Mouse (Mus musculus) myocyte (in vitro differentiated cells): ENCODE results near the gene Serpinb5. TPM values are rescaled to one million over a fixed set of nuclear protein-coding genes. Genes with fewer than 3 reads are reported as not detected.

Experiments
- H3K27me3 ChIP-seq: one replicate; pipeline ENCODE4 v1.6.1; 2011; ENCODE audit not compliant: control insufficient read depth, insufficient read depth, insufficient read length
- H3K36me3 ChIP-seq: one replicate; pipeline ENCODE4 v1.6.1; 2011; ENCODE audit not compliant: control insufficient read depth, insufficient read depth
- H3K4me2 ChIP-seq: one replicate; pipeline ENCODE4 v1.6.1; 2011; ENCODE audit warnings: low read depth, control low read depth
- H3K4me3 ChIP-seq: one replicate; pipeline ENCODE4 v1.5.1; 2011; ENCODE audit warnings: mild to moderate bottlenecking, control low read depth, moderate library complexity
- H3K79me2 ChIP-seq: one replicate; pipeline ENCODE4 v1.6.1; 2011; ENCODE audit not compliant: control insufficient read depth, insufficient read depth
- H3ac ChIP-seq: one replicate; pipeline ENCODE4 v1.6.1; 2011; ENCODE audit not compliant: control insufficient read depth, insufficient read length
- CEBPB ChIP-seq: IDR thresholded peaks from 2 replicates; pipeline ENCODE4 v1.6.1; 2011; ENCODE audit warnings: mild to moderate bottlenecking, moderate library complexity; ENCODE audit not compliant: poor library complexity, insufficient read depth, severe bottlenecking
- E2F4 ChIP-seq: IDR thresholded peaks from one replicate; pipeline ENCODE4 v1.6.1; 2011; ENCODE audit warnings: mild to moderate bottlenecking, control low read depth, moderate library complexity; ENCODE audit not compliant: insufficient read depth
- MAX ChIP-seq: IDR thresholded peaks from one replicate; pipeline ENCODE4 v1.6.1; 2011; ENCODE audit warnings: low read depth, mild to moderate bottlenecking, control low read depth
- MYOD1 ChIP-seq, 3 experiments: IDR thresholded peaks; one replicate each; pipeline ENCODE4 v1.6.1; 2011; ENCODE audit warnings: control low read depth in 2 of 3, low read depth in 2 of 3, mild to moderate bottlenecking in 2 of 3, moderate library complexity in 1 of 3; ENCODE audit not compliant: insufficient read length in 2 of 3, control insufficient read depth in 1 of 3
- MYOG ChIP-seq, 3 experiments: IDR thresholded peaks; one replicate each; pipeline ENCODE4 v1.6.1; 2011; ENCODE audit warnings: control low read depth in 2 of 3, low read depth in 2 of 3, mild to moderate bottlenecking in 2 of 3; ENCODE audit not compliant: insufficient read length in 2 of 3, control insufficient read depth in 1 of 3, insufficient read depth in 1 of 3
- POLR2A ChIP-seq: IDR thresholded peaks from one replicate; pipeline ENCODE4 v1.6.1; 2011; ENCODE audit warnings: low read depth, mild to moderate bottlenecking, control low read depth, moderate library complexity; ENCODE audit not compliant: insufficient read length
- POLR2AphosphoS2 ChIP-seq: IDR thresholded peaks from one replicate; pipeline ENCODE4 v1.6.1; 2011; ENCODE audit warnings: low read depth, control low read depth; ENCODE audit not compliant: insufficient read length
- REST ChIP-seq: IDR thresholded peaks from one replicate; pipeline ENCODE4 v1.6.1; 2011; ENCODE audit warnings: mild to moderate bottlenecking, control low read depth, moderate library complexity; ENCODE audit not compliant: insufficient read depth, insufficient read length
- SRF ChIP-seq: IDR thresholded peaks from one replicate; pipeline ENCODE4 v1.6.1; 2011; ENCODE audit warnings: low read depth; ENCODE audit not compliant: control insufficient read depth, insufficient read length
- TCF12 ChIP-seq: IDR thresholded peaks from one replicate; pipeline ENCODE4 v1.6.1; 2011; ENCODE audit warnings: mild to moderate bottlenecking, control low read depth; ENCODE audit not compliant: poor library complexity, insufficient read depth, severe bottlenecking
- TCF3 ChIP-seq: IDR thresholded peaks from one replicate; pipeline ENCODE4 v1.6.1; 2011; ENCODE audit warnings: low read depth, control low read depth; ENCODE audit not compliant: insufficient read length
- USF1 ChIP-seq: IDR thresholded peaks from one replicate; pipeline ENCODE4 v1.6.1; 2011; ENCODE audit warnings: low read depth, mild to moderate bottlenecking, control low read depth, moderate library complexity
- polyA plus RNA-seq: library from polyadenylated mRNA; unstranded; fragments of >200 nt; fragmentation: generic; extraction: Trizol; gene quantifications from one replicate; pipeline ENCODE4 v1.2.1, GENCODE M21; 2012; ENCODE audit warnings: missing spikeins

Serpinb5 gene
- polyA plus RNA-seq, 1 experiment: not detected

DNA sequence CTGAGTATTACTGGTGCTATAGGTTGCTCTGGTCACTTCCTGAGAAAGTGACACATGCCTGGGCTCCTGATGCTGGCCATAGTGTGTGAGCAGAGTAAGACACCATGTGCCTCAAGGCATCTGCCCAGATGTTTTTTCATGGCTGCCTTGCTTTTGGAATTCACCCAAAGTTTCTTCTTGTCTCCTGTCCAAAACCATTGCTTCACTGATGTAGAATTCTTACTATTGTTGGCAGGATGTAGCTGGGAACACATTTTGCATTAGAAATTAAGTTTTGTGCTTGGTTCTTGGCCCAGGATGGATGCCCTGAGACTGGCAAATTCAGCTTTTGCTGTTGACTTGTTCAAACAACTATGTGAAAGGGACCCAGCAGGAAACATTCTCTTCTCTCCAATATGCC is 9.0 kb downstream of the Serpinb5 start:
- Histone ChIP-seq H3K4me2 (no peak overlapping the region), H3K4me3 (no peak overlapping the region), H3K36me3 (no peaks in the 10 kb centered on the region), H3K27me3 (no peaks in the 10 kb centered on the region), H3ac (no peak overlapping the region), H3K79me2 (no peaks in the 10 kb centered on the region)
- TF ChIP-seq MYOD1 (IDR thresholded peaks at IDR 0.05; ENCODE audit: control insufficient read depth in 1 of 3, insufficient read length in 2 of 3, low read depth in 2 of 3) (no peak), E2F4 (no peak), CEBPB (no peak), POLR2A (no peak), SRF (no peak), POLR2AphosphoS2 (no peak), MAX (no peak), REST (no peak), TCF3 (no peak), MYOG (IDR thresholded peaks at IDR 0.05; ENCODE audit: control insufficient read depth in 1 of 3, insufficient read depth in 1 of 3, insufficient read length in 2 of 3, low read depth in 2 of 3) (no peak), USF1 (no peak)

DNA sequence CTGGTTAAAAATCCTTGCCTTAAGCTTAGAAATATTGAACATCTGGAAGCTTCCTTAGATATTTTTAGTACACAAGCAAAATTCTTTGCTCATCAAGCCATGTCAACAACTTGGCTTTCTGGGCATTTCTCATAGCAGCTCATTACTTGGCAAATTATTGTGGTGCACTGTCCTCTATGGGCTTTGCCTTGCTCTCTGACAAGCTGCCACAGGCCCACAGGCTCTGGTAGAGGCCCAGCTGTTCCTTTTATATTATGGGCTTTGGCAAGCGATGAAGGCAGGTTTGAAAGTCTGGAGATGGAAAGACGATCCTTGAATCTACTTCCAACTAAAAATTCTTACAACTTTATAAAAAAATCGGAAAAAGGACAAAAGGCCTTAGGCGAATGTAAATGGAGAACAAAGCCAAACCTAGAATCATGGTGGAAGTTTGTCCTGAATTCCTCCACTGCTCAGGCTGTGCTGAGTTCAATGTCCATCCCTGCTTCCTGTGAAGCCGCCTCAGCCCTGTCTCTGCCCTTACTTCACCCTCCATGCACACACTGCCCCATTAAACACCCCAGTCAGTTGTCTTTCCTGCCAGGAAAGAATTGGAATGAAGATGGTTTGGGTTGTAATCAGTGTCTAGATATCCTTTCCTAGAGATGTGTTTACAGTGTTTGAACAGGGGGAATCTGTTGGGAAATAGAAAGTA is 14.4 kb downstream of the Serpinb5 start:
- TF ChIP-seq TCF3: no peak
- TF ChIP-seq CEBPB: no peak
- no peak for TF ChIP-seq USF1
- no peak for TF ChIP-seq POLR2AphosphoS2
- no peak for TF ChIP-seq SRF
- Histone ChIP-seq H3ac (no peak overlapping the region), H3K27me3 (no peaks in the 10 kb centered on the region), H3K4me3 (no peak overlapping the region), H3K79me2 (no peaks in the 10 kb centered on the region), H3K4me2 (peak overlapping the region; percentile 15), H3K36me3 (no peaks in the 10 kb centered on the region)

DNA sequence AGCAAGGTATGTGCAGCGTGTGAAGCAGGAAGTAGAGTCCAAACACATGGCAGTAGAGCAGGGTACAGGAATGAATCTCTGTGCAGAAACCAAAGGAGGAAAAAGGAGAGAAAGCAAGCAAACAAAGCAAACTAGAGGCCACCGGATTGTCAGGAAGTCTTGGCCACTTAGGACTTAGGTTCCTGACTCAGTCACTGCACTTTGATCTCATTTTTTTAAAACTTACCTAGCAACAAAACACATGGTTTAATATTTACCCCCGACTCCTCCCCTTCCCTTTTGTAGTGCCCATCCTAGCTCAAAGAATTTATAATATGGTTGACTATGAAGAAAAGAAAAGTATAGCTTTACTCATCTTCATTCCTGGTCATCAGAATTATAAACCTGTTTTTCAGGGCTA is 15.2 kb downstream of the Serpinb5 start:
- peak overlapping the region; percentile 15 for H3K4me2 ChIP-seq
- no peaks in the 10 kb centered on the region for H3K79me2 ChIP-seq
- TF ChIP-seq USF1 (no peak), MYOG (IDR thresholded peaks at IDR 0.05; ENCODE audit: control insufficient read depth in 1 of 3, insufficient read depth in 1 of 3, insufficient read length in 2 of 3, low read depth in 2 of 3) (no peak), MYOD1 (IDR thresholded peaks at IDR 0.05; ENCODE audit: control insufficient read depth in 1 of 3, insufficient read length in 2 of 3, low read depth in 2 of 3) (no peak), MAX (no peak), TCF3 (no peak), POLR2AphosphoS2 (no peak), TCF12 (no peak), REST (no peak), E2F4 (no peak), CEBPB (no peak), POLR2A (no peak)
- H3K27me3 ChIP-seq: no peaks in the 10 kb centered on the region
- no peaks in the 10 kb centered on the region for H3K36me3 ChIP-seq
- no peak overlapping the region for H3K4me3 ChIP-seq
- H3ac ChIP-seq: no peak overlapping the region

DNA sequence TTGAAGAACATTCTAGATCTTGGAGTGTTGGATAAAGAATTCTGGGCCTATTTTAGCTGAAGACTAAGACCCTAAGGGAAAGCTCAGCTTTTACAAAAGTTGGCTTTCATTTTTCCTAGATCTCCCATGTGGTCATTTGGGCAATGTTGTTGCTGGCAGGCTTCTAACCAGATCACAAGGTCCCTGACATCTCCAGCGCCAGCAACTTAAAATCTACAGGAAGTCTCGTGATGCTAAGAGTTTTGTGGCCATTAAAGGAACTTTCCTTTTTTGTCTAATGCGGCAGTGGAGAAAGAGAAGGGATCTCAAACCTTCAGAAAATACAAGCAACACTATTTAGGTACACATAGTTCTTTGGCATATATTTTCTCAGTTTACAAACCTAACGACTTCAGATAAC is 21.8 kb downstream of the Serpinb5 start:
- H3ac ChIP-seq: no peak overlapping the region
- H3K4me2 ChIP-seq: no peak overlapping the region
- TF ChIP-seq SRF: no peak
- no peak for TF ChIP-seq CEBPB
- TF ChIP-seq MYOD1 (IDR thresholded peaks at IDR 0.05; ENCODE audit: control insufficient read depth in 1 of 3, insufficient read length in 2 of 3, low read depth in 2 of 3): no peak
- no peak for TF ChIP-seq POLR2AphosphoS2
- no peak for TF ChIP-seq POLR2A
- TF ChIP-seq MYOG (IDR thresholded peaks at IDR 0.05; ENCODE audit: control insufficient read depth in 1 of 3, insufficient read depth in 1 of 3, insufficient read length in 2 of 3, low read depth in 2 of 3): no peak
- TF ChIP-seq MAX: no peak
- no peak for TF ChIP-seq REST
- TF ChIP-seq TCF12: no peak
- TF ChIP-seq E2F4: no peak
- no peak for TF ChIP-seq USF1
- no peak for TF ChIP-seq TCF3

DNA sequence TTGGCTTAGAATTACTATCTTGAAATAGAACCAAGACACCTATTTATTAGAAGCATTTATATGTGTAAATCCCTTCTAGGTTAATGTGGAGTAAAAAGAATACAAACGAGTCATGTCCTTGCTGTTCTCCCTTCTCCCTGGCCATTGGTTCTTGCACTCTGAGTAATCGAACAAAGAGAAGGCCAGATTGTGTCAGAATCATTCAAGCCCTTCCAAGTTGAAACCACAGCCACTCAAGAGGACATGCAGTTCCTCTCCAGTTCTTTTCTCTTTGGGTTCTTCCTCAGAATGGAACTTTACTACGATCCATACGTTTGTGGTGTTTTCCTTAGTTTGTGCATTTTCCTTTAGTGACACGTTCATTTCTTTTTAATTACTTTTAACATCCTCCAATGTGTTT is 22.4 kb downstream of the Serpinb5 start:
- Histone ChIP-seq H3K27me3 (no peaks in the 10 kb centered on the region), H3K4me3 (no peak overlapping the region), H3K36me3 (no peaks in the 10 kb centered on the region), H3ac (no peak overlapping the region), H3K79me2 (no peaks in the 10 kb centered on the region), H3K4me2 (peak overlapping the region; percentile 27)
- TF ChIP-seq MAX (no peak), TCF12 (no peak), CEBPB (no peak), POLR2AphosphoS2 (no peak), E2F4 (no peak), MYOG (IDR thresholded peaks at IDR 0.05; ENCODE audit: control insufficient read depth in 1 of 3, insufficient read depth in 1 of 3, insufficient read length in 2 of 3, low read depth in 2 of 3) (no peak), USF1 (no peak), POLR2A (no peak), REST (no peak), MYOD1 (IDR thresholded peaks at IDR 0.05; ENCODE audit: control insufficient read depth in 1 of 3, insufficient read length in 2 of 3, low read depth in 2 of 3) (no peak), SRF (no peak), TCF3 (no peak)

More for the DNA sequence above, 21.8 kb downstream of the Serpinb5 start:
- no peaks in the 10 kb centered on the region for H3K79me2 ChIP-seq
- no peak overlapping the region for H3K4me3 ChIP-seq
- H3K27me3 ChIP-seq: no peaks in the 10 kb centered on the region
- no peaks in the 10 kb centered on the region for H3K36me3 ChIP-seq
